Mouse (Mus musculus): ENCODE data around the gene Trpm6. TPM values are rescaled to one million over a fixed set of nuclear protein-coding genes. Genes with fewer than 3 reads are reported as not detected.

Trpm6 gene
- polyA plus RNA-seq, 1 experiment, result 1.3 TPM

DNA sequence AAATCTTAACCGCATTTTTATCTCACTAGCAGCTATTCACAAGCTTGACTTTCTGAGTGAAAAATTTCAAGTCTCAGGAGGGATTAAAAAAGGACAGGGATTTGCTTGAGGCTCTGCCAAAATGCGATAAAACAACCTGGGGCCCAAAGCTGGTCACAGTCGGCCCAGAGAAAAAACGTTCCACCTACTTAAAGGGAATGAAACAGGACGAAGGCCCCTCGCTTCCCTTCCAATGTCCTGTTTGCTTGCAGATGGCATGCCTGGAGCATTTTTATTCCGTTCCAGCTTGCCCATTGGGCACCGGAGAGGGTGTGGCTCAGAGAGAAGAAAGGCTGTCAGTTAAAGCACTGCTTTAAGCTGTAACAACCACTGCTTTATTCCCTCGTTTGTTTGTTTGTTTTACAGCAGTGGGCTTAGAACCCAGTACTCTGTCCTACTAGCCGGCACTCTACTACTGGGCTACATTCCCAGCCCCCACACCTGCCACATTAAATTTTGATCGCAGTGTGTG, 139.4 kb downstream of the Trpm6 start:
- no peak for DNase-seq (ENCODE audit: low read depth)

DNA sequence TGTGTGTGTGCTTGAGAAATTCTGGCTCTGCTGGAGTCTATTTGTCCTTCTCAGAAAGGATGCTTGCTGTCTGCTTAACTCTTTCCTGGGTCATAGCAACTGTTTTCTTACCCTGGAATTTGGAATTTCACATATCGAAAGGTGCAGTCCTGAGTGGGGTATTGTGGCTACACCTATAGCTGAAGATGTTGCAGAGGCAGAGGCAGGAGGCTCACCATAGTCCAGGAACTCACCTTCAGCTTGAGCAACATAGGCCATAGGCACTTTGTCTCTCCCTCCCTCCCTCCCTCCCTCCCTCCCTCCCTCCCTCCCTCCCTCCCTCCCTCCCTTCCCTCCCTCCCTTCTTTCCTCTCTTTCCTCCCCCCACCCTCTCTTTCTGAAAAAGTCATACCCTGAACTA, 139.8 kb downstream of the Trpm6 start:
- no peak for DNase-seq (ENCODE audit: low read depth)

DNA sequence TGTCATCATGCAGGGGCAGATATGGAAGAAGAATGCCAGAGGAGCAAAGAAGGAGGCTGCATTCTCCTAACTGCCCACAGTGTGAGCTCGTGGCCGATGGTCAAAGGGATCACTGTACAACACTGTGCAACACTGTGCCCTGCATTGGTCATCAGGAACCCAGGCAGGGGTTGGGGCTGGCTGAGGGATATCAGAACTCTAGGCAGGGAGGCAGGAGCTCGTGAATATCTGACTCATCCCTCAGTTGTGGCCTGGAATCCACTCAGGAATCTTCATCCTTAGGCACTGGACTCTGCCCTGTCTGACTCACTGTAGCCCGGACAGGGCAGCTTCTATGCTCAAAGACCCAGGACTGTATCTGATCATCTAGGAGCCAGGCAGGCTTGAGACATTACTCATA, 140.4 kb downstream of the Trpm6 start:
- no peak for DNase-seq (ENCODE audit: low read depth)

DNA sequence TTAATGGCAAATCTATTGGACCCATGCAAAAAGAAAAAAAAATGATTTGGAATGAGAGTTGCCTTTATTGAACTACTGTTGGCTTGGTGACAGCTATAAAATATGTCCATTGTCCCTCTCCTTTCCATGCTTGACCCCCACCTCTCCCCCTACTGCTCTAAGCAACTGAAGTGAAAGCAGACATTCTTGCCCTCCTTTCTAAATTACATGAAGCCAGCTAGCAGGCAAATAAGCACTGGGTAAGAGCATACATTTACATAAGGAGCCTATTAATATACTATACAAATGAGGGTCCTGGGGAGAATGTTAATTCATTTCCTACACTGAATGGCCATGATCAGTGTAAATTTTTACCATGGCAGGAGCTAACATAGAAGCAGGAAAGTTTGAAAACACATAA, 148.5 kb downstream of the Trpm6 start:
- no peak for DNase-seq (ENCODE audit: low read depth)

DNA sequence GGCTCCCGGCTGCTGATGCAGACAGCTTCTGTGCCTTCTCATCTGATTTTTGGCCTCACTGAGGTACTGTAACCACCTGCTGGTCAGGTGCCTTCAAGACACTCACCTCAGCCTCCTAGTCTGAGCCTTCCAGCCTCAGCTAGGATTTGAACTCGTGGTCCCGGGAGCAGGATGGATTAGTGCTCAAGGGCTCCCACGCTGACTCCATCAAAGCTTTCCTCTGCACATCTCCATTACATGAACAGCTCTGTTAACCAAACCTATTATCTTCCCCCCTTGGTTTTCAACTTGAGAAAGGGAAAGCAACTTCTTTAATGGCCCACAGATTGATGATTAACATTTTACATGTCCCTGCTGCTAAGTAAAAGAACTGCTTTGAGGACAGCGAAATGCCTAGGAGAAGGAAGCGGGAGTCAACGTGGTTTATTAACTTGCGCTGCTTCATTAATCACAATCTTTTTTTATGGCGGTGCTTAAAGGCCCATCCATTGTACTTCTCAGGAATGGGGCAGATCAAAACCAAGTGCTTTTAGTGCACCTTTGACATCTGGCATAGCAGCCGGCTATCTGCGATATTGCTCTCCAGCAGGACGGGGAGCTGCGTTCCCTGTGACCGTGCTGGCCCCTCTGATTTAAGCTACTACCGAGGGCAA, 152.4 kb downstream of the Trpm6 start:
- no peak for DNase-seq (ENCODE audit: low read depth)

DNA sequence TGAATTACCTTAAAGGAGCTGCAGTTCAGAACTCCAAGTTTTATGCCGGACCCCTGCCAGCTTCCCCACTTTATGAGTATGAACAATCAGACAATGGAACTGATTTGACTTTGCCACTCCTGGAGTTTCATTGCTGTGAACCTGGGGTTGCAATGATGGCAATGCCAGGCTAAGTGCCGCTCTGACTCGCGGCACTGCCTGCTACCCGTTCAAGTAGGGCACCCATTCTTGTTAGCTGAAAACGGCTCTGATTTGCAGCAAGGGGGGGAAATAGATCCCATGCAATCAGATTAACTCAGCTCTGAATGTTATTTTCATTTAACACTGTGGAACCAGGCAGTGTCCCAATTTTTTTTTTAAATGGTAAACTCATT, 152.9 kb downstream of the Trpm6 start:
- DNase-seq (ENCODE audit: low read depth), result no peak

DNA sequence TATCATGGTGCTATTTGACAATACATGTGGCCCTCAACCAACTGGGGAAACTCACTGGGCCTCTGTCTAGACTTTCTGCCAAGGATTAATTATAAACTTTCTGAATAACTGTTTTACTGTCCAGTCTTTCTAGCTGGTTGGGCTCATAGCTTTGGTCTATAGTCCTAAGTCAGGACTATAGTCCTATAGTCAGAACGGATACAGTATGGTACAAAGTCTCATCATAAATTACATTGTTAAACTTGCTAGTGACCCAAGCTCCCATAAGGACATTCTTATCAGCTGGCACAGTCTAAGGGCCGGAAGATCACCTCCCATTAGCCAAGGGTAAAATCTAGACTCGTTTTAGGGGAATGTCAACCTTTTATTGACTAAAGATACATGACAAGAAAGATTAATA, 155.7 kb downstream of the Trpm6 start:
- DNase-seq (ENCODE audit: low read depth), result no peak

DNA sequence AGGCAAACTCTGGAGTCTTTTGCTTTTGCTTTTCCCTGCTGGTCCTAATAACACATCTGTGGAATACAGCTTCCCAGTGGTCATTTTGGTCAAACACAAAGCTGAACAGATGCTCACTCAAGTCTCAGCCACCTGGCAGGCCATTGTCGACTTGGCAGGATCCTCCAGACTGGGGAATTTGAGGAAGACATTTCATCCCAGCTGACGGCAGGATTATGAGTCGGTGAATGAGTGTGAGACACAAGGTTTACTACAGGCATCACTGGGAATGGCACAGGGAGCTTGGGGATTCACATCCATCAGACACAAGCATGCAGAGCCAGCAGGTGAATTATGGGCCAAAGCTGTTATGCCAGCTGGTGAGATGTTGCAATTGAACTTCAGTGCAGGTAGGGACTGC, 159.9 kb downstream of the Trpm6 start:
- no peak for DNase-seq (ENCODE audit: low read depth)

DNA sequence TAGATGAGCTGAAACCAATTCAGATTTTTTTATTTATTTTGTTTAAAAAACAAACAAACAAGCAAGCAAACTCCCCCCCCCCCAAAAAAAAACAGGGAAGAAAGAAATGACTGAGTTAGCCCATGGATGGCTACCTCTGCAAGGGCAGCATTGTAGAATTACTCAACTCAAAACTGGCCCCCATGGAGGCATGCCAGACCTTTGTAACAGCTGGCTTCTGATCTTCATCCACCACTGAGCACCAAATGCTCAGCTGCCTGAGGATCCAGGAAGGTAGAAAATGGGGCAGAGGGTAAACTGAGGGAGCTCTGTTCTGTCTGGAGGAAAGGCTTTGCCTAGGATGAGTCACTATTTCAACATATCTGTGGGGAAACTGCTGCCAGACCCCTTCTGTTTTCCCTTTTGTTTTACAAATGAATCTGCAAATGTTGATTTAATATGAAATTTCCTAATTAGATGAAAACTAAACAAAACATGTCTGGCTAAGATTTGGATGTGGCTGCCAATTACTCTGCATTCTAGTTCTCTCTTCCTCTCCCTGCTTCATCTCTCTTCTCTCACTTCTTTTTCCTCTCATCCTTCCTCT, 162.1 kb downstream of the Trpm6 start:
- no peak for DNase-seq (ENCODE audit: low read depth)

DNA sequence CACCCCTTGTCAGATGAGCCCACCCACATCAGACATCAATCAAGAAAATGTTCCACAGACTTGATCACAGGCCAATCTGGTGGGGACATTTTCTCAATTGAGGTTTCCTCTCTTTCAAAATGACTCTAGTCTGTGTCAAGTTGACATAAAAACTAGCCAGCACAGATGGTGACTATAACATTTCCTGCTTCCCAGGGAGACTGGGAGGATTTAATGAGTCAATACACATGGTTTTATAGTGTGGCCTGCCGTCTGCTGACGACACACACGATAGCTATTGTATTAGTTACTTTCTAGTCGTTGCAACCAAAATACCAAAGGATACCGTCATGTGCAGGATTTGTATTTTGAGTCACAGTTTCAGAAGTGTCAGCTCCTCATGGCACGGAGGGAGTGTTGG, 191.6 kb downstream of the Trpm6 start:
- DNase-seq (ENCODE audit: low read depth), result no peak

Other genes starting within 250 kb of the Trpm6 start
- gene Ostf1, start 118.2 kb upstream of the Trpm6 start, polyA plus RNA-seq (2012; rRNA removed), result 53.6 and 58.6 TPM in 2 replicates
- gene Nmrk1, start 118.0 kb upstream of the Trpm6 start, polyA plus RNA-seq (2012; rRNA removed), result 13.7 and 18.3 TPM in 2 replicates
- 7.6 and 9.4 TPM in 2 replicates for gene Carnmt1, start 79.2 kb upstream of the Trpm6 start, polyA plus RNA-seq (2012; rRNA removed)
- gene D030056L22Rik, start 36.8 kb upstream of the Trpm6 start, polyA plus RNA-seq (2012; rRNA removed), result 6.8 and 10.4 TPM in 2 replicates

All from gonadal fat pad, adult 2 months (tissue).